10 mouse cellular contexts compared by ENCODE assay signal in the genomic region with DNA sequence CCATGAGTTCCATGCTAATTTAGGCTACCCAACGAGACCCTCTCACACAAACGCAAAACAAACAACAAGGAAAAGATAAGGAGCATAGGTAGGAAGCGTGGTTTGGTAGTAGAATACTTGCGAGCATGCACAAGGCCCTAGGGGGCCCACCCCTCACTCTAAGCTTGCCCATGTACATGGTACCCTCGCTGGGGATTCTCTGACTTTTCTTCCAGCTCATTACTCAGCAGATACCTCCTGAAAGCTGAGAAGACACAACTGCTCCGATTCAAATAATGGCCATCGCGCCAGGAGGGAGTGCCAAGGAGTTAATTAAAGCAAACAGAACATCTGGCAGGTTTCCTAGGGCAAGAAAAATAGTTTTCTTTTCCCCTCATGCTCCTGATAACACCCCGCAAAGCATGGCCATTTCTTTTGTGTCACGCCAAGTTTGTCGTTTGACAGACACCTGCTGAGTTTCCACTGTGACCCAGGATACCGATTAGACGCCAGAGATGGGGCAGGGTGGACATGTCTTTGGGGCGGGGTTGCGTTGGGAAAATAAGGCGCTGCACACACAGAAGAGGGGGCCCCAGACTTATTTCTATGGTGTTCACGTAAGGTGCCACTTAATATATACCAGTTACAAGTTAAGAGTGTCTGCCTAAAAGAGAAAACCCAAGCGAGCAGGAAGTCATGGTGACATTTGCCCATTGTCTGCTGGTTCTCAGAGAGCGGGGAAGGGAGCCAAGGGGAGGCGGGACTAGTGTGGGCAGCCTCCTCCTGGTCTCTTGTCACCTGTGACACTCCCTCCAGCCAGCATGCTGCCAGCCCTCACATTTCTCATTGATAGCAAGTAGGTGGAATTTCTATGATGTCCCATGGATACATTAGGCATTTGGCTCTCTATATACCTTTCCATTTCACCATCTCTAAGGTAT. TPM values are rescaled to one million over a fixed set of nuclear protein-coding genes. Genes with fewer than 3 reads are reported as not detected.
A peak's percentile ranks its signal among the peaks of the same experiment; 100 is the strongest.
DNase-seq lines count a peak whose midpoint lies in the region; ATAC-seq lines count a peak whose summit lies in the region.
"Had no signal": no experiment of that assay in that cellular context is flagged by ENCODE, and none has a peak within 500 bp of the region (broad histone marks: within the 10 kb centered on the region; RNA-seq: fewer than 3 reads in every experiment).

No protein-coding gene starts in this region.

- peak; percentile 75 to 78 for DNase-seq in cerebellum, postnatal 10 days
- peak; percentile 68 for DNase-seq in heart, postnatal 4 days
- peak; percentile 42 for DNase-seq in lung, postnatal 25 days (ENCODE audit: low spot score)
- no peak for DNase-seq in thymus, adult 18-20 months
- no peak for DNase-seq in spleen, adult 18-20 months
- DNase-seq in hindbrain, embryonic 11.5 days (ENCODE audit: low spot score), result no peak
- DNase-seq: liver, embryonic 13.5 days; right cerebral cortex, postnatal 25 days had no signal

- no peak overlapping the region for H3K4me3 ChIP-seq in hindbrain, embryonic 16.5 days (ENCODE audit: low read length)
- H3K4me3 ChIP-seq in hindbrain, embryonic 12.5 days, result no peak overlapping the region
- no peak overlapping the region for H3K4me3 ChIP-seq in hindbrain, embryonic 11.5 days (ENCODE audit: low read depth, low read length)
- H3K4me3 ChIP-seq: liver, embryonic 13.5 days had no signal

- H3K27ac ChIP-seq in hindbrain, embryonic 16.5 days (ENCODE audit: low read depth, low read length), result no peak overlapping the region
- H3K27ac ChIP-seq in hindbrain, embryonic 12.5 days, result no peak overlapping the region
- H3K27ac ChIP-seq in hindbrain, embryonic 11.5 days (ENCODE audit: low read depth, low read length), result no peak overlapping the region
- H3K27ac ChIP-seq: liver, embryonic 13.5 days had no signal

- H3K36me3 ChIP-seq in hindbrain, embryonic 16.5 days (ENCODE audit: control insufficient read depth, insufficient read depth, low read length), result no peaks in the 10 kb centered on the region
- no peaks in the 10 kb centered on the region for H3K36me3 ChIP-seq in hindbrain, embryonic 12.5 days
- H3K36me3 ChIP-seq in hindbrain, embryonic 11.5 days (ENCODE audit: control insufficient read depth, insufficient read depth, low read length), result no peaks in the 10 kb centered on the region
- H3K36me3 ChIP-seq: liver, embryonic 13.5 days had no signal

- WGBS in hindbrain, embryonic 16.5 days, result 53% methylated on average over 20 of the region's 20 CpGs
- WGBS in hindbrain, embryonic 12.5 days, result 59% methylated on average over 20 of the region's 20 CpGs
- WGBS in hindbrain, embryonic 11.5 days, result 64% methylated on average over 20 of the region's 20 CpGs

- no peaks in the 10 kb centered on the region for H3K9me3 ChIP-seq in hindbrain, embryonic 16.5 days (ENCODE audit: control insufficient read depth, low read length)
- H3K9me3 ChIP-seq in hindbrain, embryonic 12.5 days (replicated peaks), result no peaks in the 10 kb centered on the region
- no peaks in the 10 kb centered on the region for H3K9me3 ChIP-seq in hindbrain, embryonic 11.5 days (ENCODE audit: control insufficient read depth, low read length)
- H3K9me3 ChIP-seq: liver, embryonic 13.5 days had no signal

- 0 out of 2 replicates have a peak, but pooled peaks have one; percentile 15 for ATAC-seq in hindbrain, embryonic 16.5 days
- ATAC-seq in hindbrain, embryonic 12.5 days (ENCODE audit: low FRiP score), result no peak
- ATAC-seq in hindbrain, embryonic 11.5 days (ENCODE audit: low FRiP score), result no peak

- H3K4me2 ChIP-seq in hindbrain, embryonic 16.5 days (ENCODE audit: low read length), result no peak overlapping the region
- H3K4me2 ChIP-seq in hindbrain, embryonic 12.5 days (replicated peaks), result no peak overlapping the region
- no peak overlapping the region for H3K4me2 ChIP-seq in hindbrain, embryonic 11.5 days (replicated peaks; ENCODE audit: low read depth, low read length)
- H3K4me2 ChIP-seq: liver, embryonic 13.5 days had no signal

- H3K4me1 ChIP-seq in hindbrain, embryonic 16.5 days (ENCODE audit: control insufficient read depth, insufficient read depth, low read depth, low read length), result peaks cover 7% of the 10 kb centered on the region
- H3K4me1 ChIP-seq in hindbrain, embryonic 12.5 days, result peaks cover 3% of the 10 kb centered on the region; the same call in 1 of the 2 replicates
- H3K4me1 ChIP-seq in hindbrain, embryonic 11.5 days (replicated peaks; ENCODE audit: control insufficient read depth, insufficient read depth, low read length), result no peaks in the 10 kb centered on the region

- H3K9ac ChIP-seq in hindbrain, embryonic 16.5 days (ENCODE audit: low read depth, low read length), result no peak overlapping the region
- no peak overlapping the region for H3K9ac ChIP-seq in hindbrain, embryonic 12.5 days
- H3K9ac ChIP-seq in hindbrain, embryonic 11.5 days (ENCODE audit: low read depth, low read length), result no peak overlapping the region
- H3K9ac ChIP-seq: liver, embryonic 13.5 days had no signal

- no peaks in the 10 kb centered on the region for H3K27me3 ChIP-seq in hindbrain, embryonic 16.5 days (replicated peaks; ENCODE audit: control insufficient read depth, insufficient read depth, low read length)
- H3K27me3 ChIP-seq in hindbrain, embryonic 12.5 days, result no peaks in the 10 kb centered on the region
- no peaks in the 10 kb centered on the region for H3K27me3 ChIP-seq in hindbrain, embryonic 11.5 days (ENCODE audit: control insufficient read depth, insufficient read depth, low read length)
- H3K27me3 ChIP-seq: liver, embryonic 13.5 days had no signal

RNA-seq across cellular contexts. Expression of gene Prkce, which starts 36.2 kb away (rescaled TPM):
- polyA plus RNA-seq in hindbrain, embryonic 16.5 days (2015; fragmentation: Nextera tagmentation; extraction: Ambion mirVana), result 35.7 and 36.4 TPM in 2 replicates
- 11.0 and 12.0 TPM in 2 replicates for polyA plus RNA-seq in hindbrain, embryonic 12.5 days (2016; fragmentation: Nextera tagmentation; extraction: Ambion mirVana)
- 10 to 100 TPM; 33.8 to 35.5 TPM for total RNA-seq in heart, postnatal 4 days (2021)
- polyA plus RNA-seq in hindbrain, embryonic 11.5 days (2014; fragmentation: Nextera tagmentation; extraction: Ambion mirVana), result 7.3 and 7.4 TPM in 2 replicates

RNA-seq across cellular contexts. Expression of gene Srbd1, which starts 58.8 kb away (rescaled TPM):
- 13.3 and 13.7 TPM in 2 replicates for polyA plus RNA-seq in hindbrain, embryonic 16.5 days (2015; fragmentation: Nextera tagmentation; extraction: Ambion mirVana)
- polyA plus RNA-seq in hindbrain, embryonic 12.5 days (2016; fragmentation: Nextera tagmentation; extraction: Ambion mirVana), result 22.6 and 24.1 TPM in 2 replicates
- 10 to 100 TPM; 19.5 to 19.9 TPM for total RNA-seq in heart, postnatal 4 days (2021)
- 10.3 and 12.6 TPM in 2 replicates for polyA plus RNA-seq in hindbrain, embryonic 11.5 days (2014; fragmentation: Nextera tagmentation; extraction: Ambion mirVana)

Comparison
In these comparisons a context has a peak if more than half of its experiments do, and no peak if none do; other contexts are left out.
1. DNase-seq: peak in cerebellum, postnatal 10 days (2 of 2), heart, postnatal 4 days (single experiment) and lung, postnatal 25 days (single experiment); none in thymus, adult 18-20 months (0 of 2), spleen, adult 18-20 months (0 of 2) and hindbrain, embryonic 11.5 days (single experiment).